Mouse (Mus musculus) spleen, embryonic (tissue): ENCODE data around the gene Gmds.

Source experiments
- CTCF ChIA-PET: fragments of 350-600 bp; sonication (Branson Sonifier 250); formaldehyde crosslinking; loops from one replicate; lab custom pipeline; 2022; lab: Charles Lee

Gene Gmds

GRCm38 (mm10) chr13:31878805-31879477, 459.6 kb downstream of the Gmds start:
- CTCF ChIA-PET = no interaction called here

- CTCF ChIA-PET = no interaction called here
Observed at GRCm38 (mm10) chr13:31877061-31877460, 461.5 kb downstream of the Gmds start.

GRCm38 (mm10) chr13:31874427-31874826, 464.1 kb downstream of the Gmds start:
- CTCF ChIA-PET = no interaction called here

GRCm38 (mm10) chr13:31873269-31873668, 465.3 kb downstream of the Gmds start:
- CTCF ChIA-PET = no interaction called here

GRCm38 (mm10) chr13:31864786-31865185, 473.8 kb downstream of the Gmds start:
- CTCF ChIA-PET = no interaction called here

GRCm38 (mm10) chr13:31863461-31863860, 475.1 kb downstream of the Gmds start:
- CTCF ChIA-PET = interaction anchor here (0.8 kb wide), 1 partner anchor 63 kb away, joined by 5 read pairs; no protein-coding TSS in a partner anchor

- CTCF ChIA-PET = no interaction called here
Observed at GRCm38 (mm10) chr13:31860200-31860599, 478.3 kb downstream of the Gmds start.

- CTCF ChIA-PET = no interaction called here
Observed at GRCm38 (mm10) chr13:31854000-31854399, 484.5 kb downstream of the Gmds start.

GRCm38 (mm10) chr13:31853564-31853963, 485.0 kb downstream of the Gmds start:
- CTCF ChIA-PET = no interaction called here

- CTCF ChIA-PET = no interaction called here
Observed at GRCm38 (mm10) chr13:31849258-31849971, 489.1 kb downstream of the Gmds start.

GRCm38 (mm10) chr13:31835802-31836201, 502.7 kb downstream of the Gmds start:
- CTCF ChIA-PET = no interaction called here

GRCm38 (mm10) chr13:31830332-31830731, 508.2 kb downstream of the Gmds start:
- CTCF ChIA-PET = no interaction called here

- CTCF ChIA-PET = no interaction called here
Observed at GRCm38 (mm10) chr13:31828446-31828845, 510.1 kb downstream of the Gmds start.

GRCm38 (mm10) chr13:31827820-31828332, 510.7 kb downstream of the Gmds start:
- CTCF ChIA-PET = no interaction called here

GRCm38 (mm10) chr13:31827160-31827559, 511.4 kb downstream of the Gmds start:
- CTCF ChIA-PET = no interaction called here

- CTCF ChIA-PET = interaction anchor here (0.5 to 0.6 kb wide), 2 partner anchors 118 to 410 kb away, joined by 5 read pairs; no protein-coding TSS in a partner anchor
Observed at GRCm38 (mm10) chr13:31825180-31825579, 513.4 kb downstream of the Gmds start.

- CTCF ChIA-PET = no interaction called here
Observed at GRCm38 (mm10) chr13:31823316-31823715, 515.2 kb downstream of the Gmds start.

GRCm38 (mm10) chr13:31821050-31821449, 517.5 kb downstream of the Gmds start:
- CTCF ChIA-PET = no interaction called here

- CTCF ChIA-PET = no interaction called here
Observed at GRCm38 (mm10) chr13:31820587-31821017, 517.9 kb downstream of the Gmds start.

GRCm38 (mm10) chr13:31819664-31820405, 518.7 kb downstream of the Gmds start:
- CTCF ChIA-PET = no interaction called here

- CTCF ChIA-PET = no interaction called here
Observed at GRCm38 (mm10) chr13:31818337-31818736, 520.2 kb downstream of the Gmds start.

GRCm38 (mm10) chr13:31815383-31816003, 523.0 kb downstream of the Gmds start:
- CTCF ChIA-PET = no interaction called here
